Mouse (Mus musculus) heart, embryonic 12.5 days (tissue): ENCODE results near the gene Smg9. TPM values are rescaled to one million over a fixed set of nuclear protein-coding genes. Genes with fewer than 3 reads are reported as not detected.

Experiments
- ATAC-seq: fragments of 200-750 bp; cut with Nextera tagmentation; 2 replicates; pipeline ENCODE4 v1.8.0; 2017; ENCODE audit warnings: moderate TSS enrichment, moderate library complexity; ENCODE audit not compliant: insufficient number of reproducible peaks, low FRiP score
- H3K27ac ChIP-seq: fragments of 300-500 bp; sonication (generic); 2 replicates; pipeline ENCODE4 v1.5.1; 2016; ENCODE audit warnings: mild to moderate bottlenecking, moderate library complexity; ENCODE audit not compliant: poor library complexity, severe bottlenecking
- H3K27me3 ChIP-seq: fragments of 300-500 bp; sonication (generic); replicated peaks from 2 replicates; pipeline ENCODE4 v1.6.1; 2016; ENCODE audit warnings: mild to moderate bottlenecking, moderate library complexity
- H3K36me3 ChIP-seq: fragments of 300-500 bp; sonication (generic); 2 replicates; pipeline ENCODE4 v1.6.1; 2016; ENCODE audit warnings: mild to moderate bottlenecking, moderate library complexity
- H3K4me1 ChIP-seq: fragments of 300-500 bp; sonication (generic); replicated peaks from 2 replicates; pipeline ENCODE4 v1.6.1; 2016; ENCODE audit warnings: mild to moderate bottlenecking
- H3K4me2 ChIP-seq: fragments of 300-500 bp; sonication (generic); 2 replicates; pipeline ENCODE4 v1.6.1; 2016; ENCODE audit warnings: mild to moderate bottlenecking, moderate library complexity
- H3K4me3 ChIP-seq: fragments of 300-500 bp; sonication (generic); 2 replicates; pipeline ENCODE4 v1.5.1; 2016; ENCODE audit warnings: mild to moderate bottlenecking
- H3K9ac ChIP-seq: fragments of 300-500 bp; sonication (generic); 2 replicates; pipeline ENCODE4 v1.6.1; 2016; ENCODE audit warnings: mild to moderate bottlenecking, moderate library complexity
- H3K9me3 ChIP-seq: fragments of 300-500 bp; sonication (generic); replicated peaks from 2 replicates; pipeline ENCODE4 v1.6.1; 2016; ENCODE audit warnings: mild to moderate bottlenecking, moderate library complexity
- WGBS: fragments of 180-500 bp; shearing (Covaris S2); methylation state at CpG from one replicate; pipeline ENCODE4 v1.1.7; 2016; 5-methylcytosine and 5-hydroxymethylcytosine counted together
- polyA plus RNA-seq: library from polyadenylated mRNA; unstranded; fragments of >200 nt; fragmentation: Nextera tagmentation; extraction: Ambion mirVana; gene quantifications from 2 replicates; pipeline ENCODE4 v1.2.1, GENCODE M21; 2016

Smg9 gene
- polyA plus RNA-seq, 1 experiment from 2014 or later, result 21.4 TPM

DNA sequence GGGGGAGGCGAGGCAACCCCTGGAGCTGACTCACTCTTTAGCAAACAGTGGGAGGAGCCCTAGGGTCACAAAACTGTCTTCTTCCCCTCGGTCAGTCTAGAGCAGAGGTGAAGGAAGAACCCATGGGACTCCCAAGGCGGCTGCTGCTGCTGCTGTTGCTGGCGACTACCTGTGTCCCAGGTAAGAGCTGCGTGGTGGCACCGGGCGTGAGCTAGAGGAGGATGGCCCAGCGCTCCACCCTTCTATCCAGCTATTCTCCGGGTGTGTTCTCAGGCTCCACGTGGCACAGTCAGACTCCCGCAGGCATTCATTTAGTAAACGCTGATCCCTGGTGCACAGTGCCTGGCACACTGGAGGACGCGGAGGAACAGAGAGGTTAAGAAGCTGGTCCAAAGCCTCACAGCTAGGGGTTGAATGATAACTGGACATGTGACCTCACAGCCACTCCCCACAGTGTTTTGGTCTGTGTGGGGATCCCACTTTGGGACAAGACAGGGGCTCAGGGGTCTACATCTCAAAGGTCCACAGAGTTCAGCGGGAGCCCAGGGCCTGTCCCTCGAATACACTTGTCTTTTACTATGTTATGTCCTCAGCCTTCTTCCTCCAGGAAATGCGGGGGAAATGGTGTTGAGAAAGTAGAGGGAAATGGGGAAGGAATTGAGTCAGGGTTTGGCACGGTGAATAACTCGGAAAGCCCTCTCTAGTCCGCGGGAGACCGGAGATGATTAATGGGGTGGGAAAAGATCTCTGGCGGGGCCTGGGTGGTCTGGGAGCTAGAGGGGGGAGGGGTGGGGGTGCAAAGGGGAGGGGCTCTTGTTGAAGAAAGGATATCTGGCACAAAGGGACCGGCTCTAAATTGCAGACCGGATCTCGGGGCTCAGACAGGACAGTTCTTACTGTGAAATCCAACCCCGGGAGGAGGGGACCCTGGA is 63.2 kb downstream of the Smg9 start, which contains the start of gene Plaur:
Gene Plaur (plus strand): TSS at position 97 of the 932 bp plus-strand sequence.
- H3K4me2 ChIP-seq, result peak within 1 kb of the TSS; percentile 56
- H3K4me3 ChIP-seq, result peak within 1 kb of the TSS; percentile 29
- no peaks in the 10 kb centered on the region for H3K36me3 ChIP-seq
- WGBS, result 4% methylated on average over 27 of the region's 27 CpGs
- ATAC-seq, result peak; percentile 51; the same call in 1 of the 2 replicates
- H3K4me1 ChIP-seq, result peaks cover 17% of the 10 kb centered on the region
- no peaks in the 10 kb centered on the region for H3K9me3 ChIP-seq
- H3K27me3 ChIP-seq, result peaks cover 21% of the 10 kb centered on the region; the same call in 1 of the 2 replicates
- H3K27ac ChIP-seq, result 0 out of 2 replicates have a peak within 1 kb of the TSS, but pooled peaks have one; percentile 3
- H3K9ac ChIP-seq, result 0 out of 2 replicates have a peak within 1 kb of the TSS, but pooled peaks have one; percentile 2

GRCm38 (mm10) chr7:24466835-24467234 is 67.4 kb downstream of the Smg9 start:
- no peak for ATAC-seq
- Histone ChIP-seq H3K27me3 (0 out of 2 replicates have a peak, but pooled peaks cover 8% of the 10 kb centered on the region), H3K4me3 (no peak overlapping the region), H3K9ac (no peak overlapping the region), H3K27ac (no peak overlapping the region), H3K4me2 (no peak overlapping the region), H3K4me1 (peaks cover 7% of the 10 kb centered on the region), H3K36me3 (no peaks in the 10 kb centered on the region), H3K9me3 (peaks cover 9% of the 10 kb centered on the region; the same call in 1 of the 2 replicates)
- 81% methylated on average over 6 of the region's 6 CpGs for WGBS

- Histone ChIP-seq H3K27ac (no peak overlapping the region), H3K9ac (no peak overlapping the region), H3K27me3 (no peaks in the 10 kb centered on the region), H3K4me2 (no peak overlapping the region), H3K9me3 (peaks cover 11% of the 10 kb centered on the region; the same call in 1 of the 2 replicates), H3K4me1 (no peaks in the 10 kb centered on the region), H3K36me3 (no peaks in the 10 kb centered on the region; the same call in 1 of the 2 replicates), H3K4me3 (no peak overlapping the region)
- no peak for ATAC-seq
- WGBS, result 78% methylated on average over 5 of the region's 5 CpGs
Observed at GRCm38 (mm10) chr7:24467886-24468285, 68.5 kb downstream of the Smg9 start.

- Histone ChIP-seq H3K4me2 (no peak overlapping the region), H3K4me1 (no peaks in the 10 kb centered on the region), H3K36me3 (no peaks in the 10 kb centered on the region; the same call in 1 of the 2 replicates), H3K4me3 (no peak overlapping the region), H3K27me3 (no peaks in the 10 kb centered on the region), H3K9me3 (peaks cover 13% of the 10 kb centered on the region; the same call in 1 of the 2 replicates), H3K27ac (no peak overlapping the region), H3K9ac (no peak overlapping the region)
- WGBS, result 85% methylated on average over 3 of the region's 3 CpGs
- no peak for ATAC-seq
Observed at GRCm38 (mm10) chr7:24469126-24469525, 69.7 kb downstream of the Smg9 start.

GRCm38 (mm10) chr7:24470356-24470755 is 70.9 kb downstream of the Smg9 start:
- H3K4me3 ChIP-seq, result no peak overlapping the region
- no peak overlapping the region for H3K4me2 ChIP-seq
- H3K9ac ChIP-seq, result no peak overlapping the region
- no peaks in the 10 kb centered on the region; the same call in 1 of the 2 replicates for H3K27me3 ChIP-seq
- H3K9me3 ChIP-seq, result peaks cover 13% of the 10 kb centered on the region; the same call in 1 of the 2 replicates
- H3K27ac ChIP-seq, result no peak overlapping the region
- no peaks in the 10 kb centered on the region; the same call in 1 of the 2 replicates for H3K36me3 ChIP-seq
- no peak for ATAC-seq
- no peaks in the 10 kb centered on the region for H3K4me1 ChIP-seq
- WGBS, result 88% methylated on average over 7 of the region's 7 CpGs

Other genes with a start within 250 kb of the Smg9 start
- 3.7 and 4.0 TPM in 2 replicates for gene Zfp114, start 224.6 kb upstream of the Smg9 start, polyA plus RNA-seq
- 8.0 and 8.3 TPM in 2 replicates for gene Zfp111, start 188.2 kb upstream of the Smg9 start, polyA plus RNA-seq
- gene Zfp109, start 162.1 kb upstream of the Smg9 start, polyA plus RNA-seq, result 3.1 and 4.6 TPM in 2 replicates
- gene Zfp108, start 144.8 kb upstream of the Smg9 start, polyA plus RNA-seq, result 2.2 and 2.5 TPM in 2 replicates
- 5.4 and 6.0 TPM in 2 replicates for gene Zfp93, start 129.2 kb upstream of the Smg9 start, polyA plus RNA-seq
- 17.0 and 17.7 TPM in 2 replicates for gene Zfp61, start 98.4 kb upstream of the Smg9 start, polyA plus RNA-seq
- 5.5 and 5.6 TPM in 2 replicates for gene Zfp94, start 83.0 kb upstream of the Smg9 start, polyA plus RNA-seq
- gene Tescl, start 65.7 kb upstream of the Smg9 start, polyA plus RNA-seq, result 0.31 TPM in 1 of 2 replicates, not detected in the other
- not detected in 2 replicates for gene Lypd5, start 50.4 kb upstream of the Smg9 start, polyA plus RNA-seq
- gene Kcnn4, start 29.4 kb upstream of the Smg9 start, polyA plus RNA-seq, result 6.9 and 7.8 TPM in 2 replicates
- gene Irgc1, start 52.7 kb downstream of the Smg9 start, polyA plus RNA-seq, result not detected in 2 replicates
- gene Plaur, start 62.9 kb downstream of the Smg9 start, polyA plus RNA-seq, result 5.6 and 8.8 TPM in 2 replicates
- gene Cadm4, start 82.4 kb downstream of the Smg9 start, polyA plus RNA-seq, result 0.65 and 0.81 TPM in 2 replicates
- gene Zfp428, start 107.4 kb downstream of the Smg9 start, polyA plus RNA-seq, result 31.9 and 35.8 TPM in 2 replicates
- gene AC161166.1, start 112.8 kb downstream of the Smg9 start, polyA plus RNA-seq, result 0.37 and 0.40 TPM in 2 replicates
- gene Irgq, start 131.1 kb downstream of the Smg9 start, polyA plus RNA-seq, result 9.0 TPM in 2 replicates
- gene Pinlyp, start 146.5 kb downstream of the Smg9 start, polyA plus RNA-seq, result not detected in 2 replicates
- gene Xrcc1, start 146.7 kb downstream of the Smg9 start, polyA plus RNA-seq, result 70.5 and 71.7 TPM in 2 replicates
- gene Ethe1, start 187.9 kb downstream of the Smg9 start, polyA plus RNA-seq, result 17.6 and 19.2 TPM in 2 replicates
- gene Zfp575, start 188.0 kb downstream of the Smg9 start, polyA plus RNA-seq, result 0.69 and 1.1 TPM in 2 replicates
- gene Phldb3, start 211.1 kb downstream of the Smg9 start, polyA plus RNA-seq, result not detected in 2 replicates
- 0.10 and 0.15 TPM in 2 replicates for gene Lypd3, start 236.9 kb downstream of the Smg9 start, polyA plus RNA-seq